Mouse (Mus musculus): ENCODE measurements at regions not wholly inside any gene's neighbourhood (a gene's known extent, or its start where the extent isn't known, plus 50 kb on each side); places are given as distances from the start of the nearest gene placed in this dataset.

- no peak for TF ChIP-seq CTCF (IDR thresholded peaks at IDR 0.05; ENCODE audit: low read depth)
- no peak for TF ChIP-seq EP300 (IDR thresholded peaks at IDR 0.05; ENCODE audit: low read depth)
Measured at GRCm38 (mm10) chr12:54299506-54299905, 95.8 kb upstream of the Egln3 start.
